Mouse (Mus musculus): ENCODE results near the gene Ccdc88a.

DNA sequence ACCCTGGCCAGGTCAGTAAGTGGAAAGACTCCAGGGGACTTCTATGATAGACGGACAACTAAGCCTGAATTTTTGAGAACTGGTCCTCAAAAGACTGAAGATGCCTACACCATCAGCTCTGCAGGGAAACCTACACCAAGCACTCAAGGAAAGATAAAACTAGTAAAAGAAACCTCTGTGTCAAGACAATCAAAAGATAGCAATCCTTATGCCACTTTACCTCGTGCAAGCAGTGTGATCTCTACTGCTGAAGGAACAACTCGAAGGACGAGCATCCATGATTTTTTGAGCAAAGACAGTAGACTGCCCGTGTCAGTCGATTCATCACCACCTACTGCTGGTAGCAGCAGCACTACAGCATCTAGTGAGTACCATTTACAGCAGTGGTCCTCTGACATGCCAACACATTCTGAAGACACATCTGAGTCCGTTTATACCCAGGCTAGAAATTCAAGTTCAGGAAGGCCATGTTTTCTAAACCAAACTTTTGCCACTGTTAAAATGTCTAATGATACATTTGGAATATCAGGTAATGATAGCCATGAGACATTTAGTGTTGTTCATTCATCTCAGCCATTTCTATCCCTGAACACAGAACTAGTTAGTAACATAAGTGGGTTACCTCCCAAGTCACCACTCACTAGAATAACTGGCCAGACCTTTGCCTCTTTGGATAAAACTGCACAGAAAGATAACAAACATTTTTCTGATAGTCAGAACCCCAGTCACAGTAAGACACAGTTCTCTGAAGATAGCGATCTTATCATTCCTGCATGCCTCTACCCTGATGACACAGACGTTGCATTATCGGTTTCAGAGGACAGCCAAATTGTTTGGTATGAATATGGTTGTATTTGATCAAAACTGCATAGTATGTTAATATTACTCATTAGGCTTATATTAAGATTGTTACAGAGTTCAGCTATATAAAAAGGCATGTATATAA, 130.8 kb downstream of the Ccdc88a start:
- TF ChIP-seq POLR2A (IDR thresholded peaks at IDR 0.05; ENCODE audit: control insufficient read depth, low read depth, low read length) (no peak), CTCF (IDR thresholded peaks at IDR 0.05; ENCODE audit: control insufficient read depth, insufficient read depth, insufficient replicate concordance, low read depth, low read length) (no peak)
